In the genomic region with DNA sequence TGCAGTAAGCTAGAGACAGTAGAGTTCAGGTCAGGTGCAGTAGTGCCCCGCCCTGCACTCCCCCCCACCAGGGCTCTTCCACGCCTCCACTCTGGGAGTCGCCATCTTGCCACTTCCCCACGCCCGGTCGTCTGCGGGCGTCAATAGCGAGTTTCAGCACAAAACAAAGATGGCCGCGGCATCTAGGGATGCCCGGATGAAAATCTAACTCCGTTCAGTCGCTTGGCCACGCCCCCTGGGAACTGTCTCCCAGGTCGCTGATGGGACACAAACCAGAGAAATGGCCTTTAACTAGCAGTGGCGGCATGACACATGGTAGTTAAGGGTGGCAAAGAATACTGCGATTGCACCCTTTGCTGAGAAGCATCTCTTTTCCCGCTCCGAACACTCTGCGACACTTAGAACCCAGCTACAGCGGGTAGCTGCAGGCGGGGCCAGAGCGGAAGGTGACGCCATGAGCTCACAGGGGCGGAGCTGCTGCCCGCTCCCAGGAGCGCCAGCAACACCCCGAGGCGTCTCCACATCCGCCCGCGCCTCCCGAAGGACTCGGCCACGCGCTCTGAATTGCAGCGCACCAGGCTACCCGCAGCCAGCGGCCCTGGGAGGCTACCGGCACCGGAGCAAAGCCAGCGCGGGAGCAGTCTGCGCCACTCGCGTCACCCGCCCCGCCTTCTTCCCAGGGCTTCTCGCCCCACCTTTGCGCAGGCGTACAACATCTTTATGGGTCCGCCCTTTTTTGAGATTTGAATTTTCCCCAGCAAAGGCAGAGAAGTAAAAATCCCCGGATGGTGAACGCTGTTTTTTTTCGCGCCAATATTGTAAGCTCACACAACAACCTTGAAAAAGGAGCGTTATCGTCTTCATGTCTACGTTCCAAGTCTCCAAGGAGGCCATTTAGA, we compare ENCODE assay signal across 8 mouse cellular contexts. TPM values are rescaled to one million over a fixed set of nuclear protein-coding genes. Genes with fewer than 3 reads are reported as not detected.
DNase-seq lines count a peak whose midpoint lies in the region; ATAC-seq and TF ChIP-seq lines count a peak whose summit lies in the region.

No protein-coding gene starts in this region.

- intact Hi-C loops in left cerebral cortex, adult 2 months (cut with DNase I): loop anchor here (1.0 to 10.0 kb wide), 6 partner anchors 32 to 447 kb away; a partner anchor contains a TSS

- peaks cover 22% of the 10 kb centered on the region for H3K4me1 ChIP-seq in hindbrain, embryonic 16.5 days (ENCODE audit: control insufficient read depth, insufficient read depth, low read depth, low read length)

- H3K4me2 ChIP-seq in hindbrain, embryonic 16.5 days (ENCODE audit: low read length): peak overlapping the region; percentile 54

- H3K36me3 ChIP-seq in hindbrain, embryonic 16.5 days (ENCODE audit: control insufficient read depth, insufficient read depth, low read length): no peaks in the 10 kb centered on the region

- ATAC-seq in hindbrain, embryonic 16.5 days: peak; percentile 88
- ATAC-seq in megakaryocyte, adult 5-6 weeks (ENCODE audit: poor library complexity, severe bottlenecking): peak; percentile 58

- no peaks in the 10 kb centered on the region for H3K27me3 ChIP-seq in hindbrain, embryonic 16.5 days (replicated peaks; ENCODE audit: control insufficient read depth, insufficient read depth, low read length)

- peak; percentile 88 for DNase-seq in T-cell, adult 2 months (ENCODE audit: low spot score)
- peak; percentile 87 to 91 for DNase-seq in cerebellum, postnatal 36 days
- DNase-seq in gastrocnemius, adult 18-20 months (ENCODE audit: low spot score): peak; percentile 82
- peak; percentile 82 to 86 for DNase-seq in left cerebral cortex, adult 2 months (ENCODE audit: extremely low spot score in 1 of 2, low spot score in 2 of 2)
- peak; percentile 85 to 89 for DNase-seq in right cerebral cortex, adult 2 months (ENCODE audit: low spot score in 2 of 2)
- DNase-seq in urinary bladder, postnatal 14 days (ENCODE audit: low spot score): peak; percentile 89

- no peak for TF ChIP-seq CTCF in left cerebral cortex, adult 2 months (IDR thresholded peaks at IDR 0.05)

- H3K4me3 ChIP-seq in hindbrain, embryonic 16.5 days (ENCODE audit: low read length): peak overlapping the region; percentile 63
- H3K4me3 ChIP-seq in left cerebral cortex, adult 2 months: peak overlapping the region; percentile 70

- H3K9ac ChIP-seq in hindbrain, embryonic 16.5 days (ENCODE audit: low read depth, low read length): peak overlapping the region; percentile 71

- WGBS in hindbrain, embryonic 16.5 days: 18% methylated on average over 44 of the region's 60 CpGs

- H3K27ac ChIP-seq in hindbrain, embryonic 16.5 days (ENCODE audit: low read depth, low read length): peak overlapping the region; percentile 98
- peak overlapping the region; percentile 99 for H3K27ac ChIP-seq in left cerebral cortex, adult 2 months

- H3K9me3 ChIP-seq in hindbrain, embryonic 16.5 days (ENCODE audit: control insufficient read depth, low read length): no peaks in the 10 kb centered on the region; the same call in 1 of the 2 replicates

RNA-seq across cellular contexts. Expression of a gene that starts 1.3 kb away (rescaled TPM):
- total RNA-seq in gastrocnemius, adult 18-20 months (2021): 10 to 100 TPM; 30.2 to 31.9 TPM
- 38.1 and 44.2 TPM in 2 replicates for polyA plus RNA-seq in hindbrain, embryonic 16.5 days (2015; fragmentation: Nextera tagmentation; extraction: Ambion mirVana)
- 10 to 100 TPM; 74.7 to 75.1 TPM for total RNA-seq in left cerebral cortex, adult 2 months (2021)
- total RNA-seq in megakaryocyte, adult 5-6 weeks (2015): 108 and 109 TPM in 2 replicates
- total RNA-seq in megakaryocyte, adult 5-6 weeks (2017): 52.5 and 67.7 TPM in 2 replicates

RNA-seq across cellular contexts. Expression of a gene that starts 36.8 kb away (rescaled TPM):
- 1 to 10 TPM; 1.6 to 2.0 TPM for total RNA-seq in gastrocnemius, adult 18-20 months (2021)
- polyA plus RNA-seq in hindbrain, embryonic 16.5 days (2015; fragmentation: Nextera tagmentation; extraction: Ambion mirVana): 15.2 and 16.8 TPM in 2 replicates
- total RNA-seq in left cerebral cortex, adult 2 months (2021): 1 to 10 TPM; 5.2 to 6.0 TPM
- 11.3 and 13.5 TPM in 2 replicates for total RNA-seq in megakaryocyte, adult 5-6 weeks (2015)
- 23.1 and 34.4 TPM in 2 replicates for total RNA-seq in megakaryocyte, adult 5-6 weeks (2017)

RNA-seq across cellular contexts. Expression of a gene that starts 45.7 kb away (rescaled TPM):
- total RNA-seq in gastrocnemius, adult 18-20 months (2021): 10 to 100 TPM; 50.2 to 56.5 TPM
- polyA plus RNA-seq in hindbrain, embryonic 16.5 days (2015; fragmentation: Nextera tagmentation; extraction: Ambion mirVana): 89.5 and 92.9 TPM in 2 replicates
- total RNA-seq in left cerebral cortex, adult 2 months (2021): 10 to 100 TPM; 56.8 to 61.2 TPM
- total RNA-seq in megakaryocyte, adult 5-6 weeks (2015): 51.7 and 59.9 TPM in 2 replicates
- 79.4 and 93.7 TPM in 2 replicates for total RNA-seq in megakaryocyte, adult 5-6 weeks (2017)

RNA-seq across cellular contexts. Expression of a gene that starts 45.8 kb away (rescaled TPM):
- total RNA-seq in gastrocnemius, adult 18-20 months (2021): under 1 TPM; 0.33 to 0.43 TPM
- 2.7 TPM in 2 replicates for polyA plus RNA-seq in hindbrain, embryonic 16.5 days (2015; fragmentation: Nextera tagmentation; extraction: Ambion mirVana)
- total RNA-seq in left cerebral cortex, adult 2 months (2021): 1 to 10 TPM; 4.1 to 6.1 TPM
- total RNA-seq in megakaryocyte, adult 5-6 weeks (2015): 67.6 and 69.7 TPM in 2 replicates
- total RNA-seq in megakaryocyte, adult 5-6 weeks (2017): 98.9 and 119 TPM in 2 replicates

RNA-seq across cellular contexts. Expression of a gene that starts 56.3 kb away (rescaled TPM):
- total RNA-seq in gastrocnemius, adult 18-20 months (2021): 10 to 100 TPM; 35.6 to 36.1 TPM
- polyA plus RNA-seq in hindbrain, embryonic 16.5 days (2015; fragmentation: Nextera tagmentation; extraction: Ambion mirVana): 38.4 and 48.5 TPM in 2 replicates
- total RNA-seq in left cerebral cortex, adult 2 months (2021): 10 to 100 TPM; 47.9 to 54.2 TPM
- total RNA-seq in megakaryocyte, adult 5-6 weeks (2015): 46.4 and 55.3 TPM in 2 replicates
- total RNA-seq in megakaryocyte, adult 5-6 weeks (2017): 32.3 and 46.0 TPM in 2 replicates

Comparison
In these comparisons a context has a peak if more than half of its experiments do, and no peak if none do; other contexts are left out.
1. Peak in every context shown above with its lines: DNase-seq, ATAC-seq, H3K4me3 ChIP-seq and H3K27ac ChIP-seq.